In the genomic region with DNA sequence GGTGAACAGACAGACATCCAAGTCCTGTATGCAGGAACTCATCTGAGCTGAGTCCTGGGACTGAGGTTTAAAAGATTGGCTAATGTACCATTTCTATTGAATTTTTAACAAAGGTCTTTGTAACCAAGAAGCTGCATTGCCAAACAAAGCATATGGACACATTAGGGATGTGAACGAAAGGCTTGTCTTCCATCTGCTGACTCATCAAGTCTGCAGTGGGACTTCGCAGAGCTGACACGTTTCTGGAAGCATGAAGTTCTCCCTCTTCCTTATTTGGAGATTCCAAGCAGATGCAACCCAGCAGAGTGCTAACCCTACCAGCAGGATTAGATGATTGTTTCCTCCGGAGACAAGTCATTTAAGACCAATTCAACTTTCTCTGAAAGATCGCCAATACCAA, we compare ENCODE assay signal across 17 mouse cellular contexts.
DNase-seq lines count a peak whose midpoint lies in the region; ATAC-seq lines count a peak whose summit lies in the region.
"Had no signal": no experiment of that assay in that cellular context is flagged by ENCODE, and none has a peak within 500 bp of the region (broad histone marks: within the 10 kb centered on the region; RNA-seq: fewer than 3 reads in every experiment).

No protein-coding gene starts in this region.

- H3K36me3 ChIP-seq in hindbrain, embryonic 16.5 days (ENCODE audit: control insufficient read depth, insufficient read depth, low read length) = no peaks in the 10 kb centered on the region
- H3K36me3 ChIP-seq in hindbrain, embryonic 13.5 days = no peaks in the 10 kb centered on the region
- H3K36me3 ChIP-seq in limb, embryonic 12.5 days = peaks cover 83% of the 10 kb centered on the region
- peaks cover 100% of the 10 kb centered on the region for H3K36me3 ChIP-seq in limb, embryonic 10.5 days
- H3K36me3 ChIP-seq: heart, embryonic 15.5 days had no signal

- no peak overlapping the region for H3K4me3 ChIP-seq in hindbrain, embryonic 16.5 days (ENCODE audit: low read length)
- no peak overlapping the region for H3K4me3 ChIP-seq in hindbrain, embryonic 13.5 days
- no peak overlapping the region for H3K4me3 ChIP-seq in limb, embryonic 12.5 days (replicated peaks)
- H3K4me3 ChIP-seq in limb, embryonic 10.5 days = no peak overlapping the region
- H3K4me3 ChIP-seq: heart, embryonic 15.5 days had no signal

- WGBS in hindbrain, embryonic 16.5 days = 56% methylated on average over 5 of the region's 5 CpGs
- WGBS in hindbrain, embryonic 13.5 days = 75% methylated on average over 5 of the region's 5 CpGs
- 85% methylated on average over 5 of the region's 5 CpGs for WGBS in limb, embryonic 12.5 days
- 86% methylated on average over 5 of the region's 5 CpGs for WGBS in limb, embryonic 10.5 days

- DNase-seq in cerebellum, postnatal 10 days = peak; percentile 17 to 30
- DNase-seq in cerebellum, adult 8-10 months = no peak
- no peak for DNase-seq in limb, embryonic 10.5 days (ENCODE audit: low spot score)
- DNase-seq in skeletal muscle tissue, adult 2 months (ENCODE audit: low read depth, low spot score) = peak; percentile 13
- DNase-seq in kidney, postnatal 14 days = no peak
- DNase-seq: adrenal gland, adult 8-10 months; cerebellum, adult 9-11 months; kidney, postnatal 25 days; liver, postnatal 0 days; lung, postnatal 36 days; right cerebral cortex, postnatal 4 days; thymus, postnatal 14 days had no signal

- H3K27me3 ChIP-seq in hindbrain, embryonic 16.5 days (replicated peaks; ENCODE audit: control insufficient read depth, insufficient read depth, low read length) = no peaks in the 10 kb centered on the region
- no peaks in the 10 kb centered on the region for H3K27me3 ChIP-seq in hindbrain, embryonic 13.5 days
- no peaks in the 10 kb centered on the region for H3K27me3 ChIP-seq in limb, embryonic 12.5 days
- H3K27me3 ChIP-seq in limb, embryonic 10.5 days (ENCODE audit: low read depth, poor library complexity, severe bottlenecking) = no peaks in the 10 kb centered on the region
- H3K27me3 ChIP-seq: heart, embryonic 15.5 days had no signal

- H3K4me1 ChIP-seq in hindbrain, embryonic 16.5 days (ENCODE audit: control insufficient read depth, insufficient read depth, low read depth, low read length) = no peaks in the 10 kb centered on the region
- H3K4me1 ChIP-seq in hindbrain, embryonic 13.5 days (replicated peaks) = no peaks in the 10 kb centered on the region
- H3K4me1 ChIP-seq in limb, embryonic 12.5 days (replicated peaks) = peaks cover 6% of the 10 kb centered on the region; the same call in 1 of the 2 replicates
- H3K4me1 ChIP-seq in limb, embryonic 10.5 days = no peaks in the 10 kb centered on the region
- H3K4me1 ChIP-seq: heart, embryonic 15.5 days had no signal

- no peak overlapping the region for H3K27ac ChIP-seq in hindbrain, embryonic 16.5 days (ENCODE audit: low read depth, low read length)
- H3K27ac ChIP-seq in hindbrain, embryonic 13.5 days = no peak overlapping the region
- 0 out of 2 replicates have a peak overlapping the region, but pooled peaks have one; percentile 4 for H3K27ac ChIP-seq in limb, embryonic 12.5 days
- H3K27ac ChIP-seq in limb, embryonic 10.5 days = no peak overlapping the region
- H3K27ac ChIP-seq: heart, embryonic 15.5 days had no signal

- H3K4me2 ChIP-seq in hindbrain, embryonic 16.5 days (ENCODE audit: low read length) = no peak overlapping the region
- H3K4me2 ChIP-seq in hindbrain, embryonic 13.5 days = no peak overlapping the region
- H3K4me2 ChIP-seq in limb, embryonic 12.5 days = no peak overlapping the region
- H3K4me2 ChIP-seq: heart, embryonic 15.5 days; midbrain, embryonic 11.5 days had no signal

- ATAC-seq in hindbrain, embryonic 16.5 days = peak; percentile 45; the same call in 1 of the 2 replicates
- no peak for ATAC-seq in hindbrain, embryonic 13.5 days (ENCODE audit: low FRiP score)
- ATAC-seq in limb, embryonic 12.5 days (ENCODE audit: insufficient number of reproducible peaks, insufficient read depth, low FRiP score, low TSS enrichment, low read depth) = no peak
- ATAC-seq: liver, postnatal 0 days had no signal

- H3K9ac ChIP-seq in hindbrain, embryonic 16.5 days (ENCODE audit: low read depth, low read length) = no peak overlapping the region
- no peak overlapping the region for H3K9ac ChIP-seq in hindbrain, embryonic 13.5 days
- no peak overlapping the region for H3K9ac ChIP-seq in limb, embryonic 12.5 days (replicated peaks)
- H3K9ac ChIP-seq: heart, embryonic 15.5 days; liver, postnatal 0 days had no signal

- H3K9me3 ChIP-seq in hindbrain, embryonic 16.5 days (ENCODE audit: control insufficient read depth, low read length) = no peaks in the 10 kb centered on the region
- H3K9me3 ChIP-seq in hindbrain, embryonic 13.5 days = no peaks in the 10 kb centered on the region
- H3K9me3 ChIP-seq in limb, embryonic 12.5 days = no peaks in the 10 kb centered on the region
- no peaks in the 10 kb centered on the region for H3K9me3 ChIP-seq in limb, embryonic 10.5 days (replicated peaks)
- H3K9me3 ChIP-seq: heart, embryonic 15.5 days had no signal

Comparison
In these comparisons a context has a peak if more than half of its experiments do, and no peak if none do; other contexts are left out.
1. DNase-seq: peak in cerebellum, postnatal 10 days (2 of 2) and skeletal muscle tissue, adult 2 months (single experiment); none in cerebellum, adult 8-10 months (single experiment), limb, embryonic 10.5 days (single experiment) and kidney, postnatal 14 days (single experiment).